Mouse (Mus musculus): ENCODE results near the gene Hist1h1d.
"Not testable (repeated sequence)": the region's sequence is repeated elsewhere in the genome, so short reads cannot be mapped to it uniquely, and the experiment has no call there.

DNA sequence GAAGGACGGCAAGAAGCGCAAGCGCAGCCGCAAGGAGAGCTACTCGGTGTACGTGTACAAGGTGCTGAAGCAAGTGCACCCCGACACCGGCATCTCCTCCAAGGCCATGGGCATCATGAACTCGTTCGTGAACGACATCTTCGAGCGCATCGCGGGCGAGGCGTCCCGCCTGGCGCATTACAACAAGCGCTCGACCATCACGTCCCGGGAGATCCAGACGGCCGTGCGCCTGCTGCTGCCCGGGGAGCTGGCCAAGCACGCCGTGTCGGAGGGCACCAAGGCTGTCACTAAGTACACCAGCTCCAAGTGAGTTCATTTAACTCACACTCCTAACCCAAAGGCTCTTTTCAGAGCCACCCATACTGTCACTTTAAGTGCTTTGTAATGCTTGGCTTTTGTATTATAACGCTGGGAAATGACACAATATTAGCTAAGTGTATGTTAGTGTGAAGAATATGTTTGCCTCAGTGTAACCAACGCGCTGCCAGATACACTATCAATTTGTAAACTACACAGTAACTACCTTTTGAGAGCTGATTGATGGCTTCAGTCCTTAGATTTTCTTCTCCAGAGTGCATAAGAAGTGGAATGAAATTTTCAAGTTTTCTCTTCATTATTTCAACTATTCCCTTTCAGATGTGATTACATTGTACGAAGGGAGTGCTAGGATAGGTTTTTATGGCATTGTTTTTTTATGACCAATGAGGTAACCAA, 18.6 kb downstream of the Hist1h1d start:
- not testable (repeated sequence) for TF ChIP-seq TAL1 (IDR thresholded peaks at IDR 0.05; ENCODE audit: low read length); CTCF (IDR thresholded peaks at IDR 0.05 in 2 of 3, conservative IDR thresholded peaks at IDR 0.05 in 1 of 3; ENCODE audit: control insufficient read depth in 1 of 3, insufficient read depth in 1 of 3, low read depth in 2 of 3, low read length in 3 of 3, poor library complexity in 1 of 3, severe bottlenecking in 1 of 3); POLR2AphosphoS2 (IDR thresholded peaks at IDR 0.05; ENCODE audit: low read length); MAFK (IDR thresholded peaks at IDR 0.05; ENCODE audit: borderline replicate concordance, low read depth, low read length); ZC3H11A (IDR thresholded peaks at IDR 0.05; ENCODE audit: low read depth, low read length); EP300 (IDR thresholded peaks at IDR 0.05; ENCODE audit: low read depth in 1 of 2, low read length in 2 of 2)
- TF ChIP-seq POLR2A (IDR thresholded peaks at IDR 0.05; ENCODE audit: control insufficient read depth in 1 of 2, insufficient read depth in 1 of 2, low read depth in 1 of 2, low read length in 2 of 2, poor library complexity in 1 of 2) (peak; percentile 91 to 95), TBP (IDR thresholded peaks at IDR 0.05; ENCODE audit: low read depth, low read length) (peak; percentile 37; the same call in 1 of the 2 replicates)
